Mouse (Mus musculus): ENCODE results near the gene Gm9964. TPM values are rescaled to one million over a fixed set of nuclear protein-coding genes. Genes with fewer than 3 reads are reported as not detected.
"Not testable (repeated sequence)": the region's sequence is repeated elsewhere in the genome, so short reads cannot be mapped to it uniquely, and the experiment has no call there.

Gene Gm9964
- polyA plus RNA-seq, 1 experiment: not detected

GRCm38 (mm10) chr11:79281396-79281795 lies 15.3 kb downstream of the Gm9964 start:
- no peak for DNase-seq (ENCODE audit: low read depth)

GRCm38 (mm10) chr11:79279732-79280405 lies 16.8 kb downstream of the Gm9964 start:
- TF ChIP-seq POLR2A (IDR thresholded peaks at IDR 0.05; ENCODE audit: borderline replicate concordance, extremely low read depth, insufficient read depth, insufficient read length, poor library complexity, severe bottlenecking) (no peak), CTCF (IDR thresholded peaks at IDR 0.05; ENCODE audit: borderline replicate concordance, extremely low read depth, insufficient read depth, insufficient read length) (no peak)
- DNase-seq (ENCODE audit: low read depth): peak; percentile 71

More at GRCm38 (mm10) chr11:79281396-79281795, 15.3 kb downstream of the Gm9964 start:
- TF ChIP-seq POLR2A (IDR thresholded peaks at IDR 0.05; ENCODE audit: borderline replicate concordance, extremely low read depth, insufficient read depth, insufficient read length, poor library complexity, severe bottlenecking): no peak
- TF ChIP-seq CTCF (IDR thresholded peaks at IDR 0.05; ENCODE audit: borderline replicate concordance, extremely low read depth, insufficient read depth, insufficient read length): no peak

GRCm38 (mm10) chr11:79273757-79274156 lies 22.9 kb downstream of the Gm9964 start:
- no peak for DNase-seq (ENCODE audit: low read depth)
- TF ChIP-seq CTCF (IDR thresholded peaks at IDR 0.05; ENCODE audit: borderline replicate concordance, extremely low read depth, insufficient read depth, insufficient read length) (no peak), POLR2A (IDR thresholded peaks at IDR 0.05; ENCODE audit: borderline replicate concordance, extremely low read depth, insufficient read depth, insufficient read length, poor library complexity, severe bottlenecking) (no peak)

- TF ChIP-seq CTCF (IDR thresholded peaks at IDR 0.05; ENCODE audit: borderline replicate concordance, extremely low read depth, insufficient read depth, insufficient read length) (no peak), POLR2A (IDR thresholded peaks at IDR 0.05; ENCODE audit: borderline replicate concordance, extremely low read depth, insufficient read depth, insufficient read length, poor library complexity, severe bottlenecking) (no peak)
- no peak for DNase-seq (ENCODE audit: low read depth)
These were observed 23.7 kb downstream of the Gm9964 start for GRCm38 (mm10) chr11:79273039-79273438.

- peak; percentile 72 for DNase-seq (ENCODE audit: low read depth)
- no peak for TF ChIP-seq CTCF (IDR thresholded peaks at IDR 0.05; ENCODE audit: borderline replicate concordance, extremely low read depth, insufficient read depth, insufficient read length)
- TF ChIP-seq POLR2A (IDR thresholded peaks at IDR 0.05; ENCODE audit: borderline replicate concordance, extremely low read depth, insufficient read depth, insufficient read length, poor library complexity, severe bottlenecking): no peak
These were observed 29.5 kb downstream of the Gm9964 start for GRCm38 (mm10) chr11:79267171-79267570.

- no peak for TF ChIP-seq CTCF (IDR thresholded peaks at IDR 0.05; ENCODE audit: borderline replicate concordance, extremely low read depth, insufficient read depth, insufficient read length)
- no peak for DNase-seq (ENCODE audit: low read depth)
These were observed 32.3 kb downstream of the Gm9964 start for GRCm38 (mm10) chr11:79264376-79264775.

GRCm38 (mm10) chr11:79260126-79260525 lies 36.6 kb downstream of the Gm9964 start:
- not testable (repeated sequence) for DNase-seq (ENCODE audit: low read depth)

- TF ChIP-seq POLR2A (IDR thresholded peaks at IDR 0.05; ENCODE audit: borderline replicate concordance, extremely low read depth, insufficient read depth, insufficient read length, poor library complexity, severe bottlenecking) (no peak), CTCF (IDR thresholded peaks at IDR 0.05; ENCODE audit: borderline replicate concordance, extremely low read depth, insufficient read depth, insufficient read length) (no peak)
- DNase-seq (ENCODE audit: low read depth): no peak
These were observed 38.0 kb downstream of the Gm9964 start for GRCm38 (mm10) chr11:79258738-79259137.

- peak; percentile 91; the same call in 1 of the 2 replicates for TF ChIP-seq POLR2A (IDR thresholded peaks at IDR 0.05; ENCODE audit: borderline replicate concordance, extremely low read depth, insufficient read depth, insufficient read length, poor library complexity, severe bottlenecking)
- no peak for TF ChIP-seq CTCF (IDR thresholded peaks at IDR 0.05; ENCODE audit: borderline replicate concordance, extremely low read depth, insufficient read depth, insufficient read length)
- peak; percentile 96 for DNase-seq (ENCODE audit: low read depth)
These were observed 42.2 kb downstream of the Gm9964 start, which contains the start of gene Wsb1 for GRCm38 (mm10) chr11:79254391-79255098. Wsb1 (minus strand) TSS chr11:79254671.

GRCm38 (mm10) chr11:79253542-79254390 lies 42.9 kb downstream of the Gm9964 start:
- TF ChIP-seq POLR2A (IDR thresholded peaks at IDR 0.05; ENCODE audit: borderline replicate concordance, extremely low read depth, insufficient read depth, insufficient read length, poor library complexity, severe bottlenecking) (no peak), CTCF (IDR thresholded peaks at IDR 0.05; ENCODE audit: borderline replicate concordance, extremely low read depth, insufficient read depth, insufficient read length) (no peak)

GRCm38 (mm10) chr11:79252881-79253541 lies 43.7 kb downstream of the Gm9964 start:
- TF ChIP-seq CTCF (IDR thresholded peaks at IDR 0.05; ENCODE audit: borderline replicate concordance, extremely low read depth, insufficient read depth, insufficient read length) (no peak), POLR2A (IDR thresholded peaks at IDR 0.05; ENCODE audit: borderline replicate concordance, extremely low read depth, insufficient read depth, insufficient read length, poor library complexity, severe bottlenecking) (no peak)
- peak; percentile 38 for DNase-seq (ENCODE audit: low read depth)

More at GRCm38 (mm10) chr11:79253542-79254390, 42.9 kb downstream of the Gm9964 start:
- peak; percentile 32 for DNase-seq (ENCODE audit: low read depth)

Other genes starting within 250 kb of the Gm9964 start
- gene Ksr1, start 150.5 kb downstream of the Gm9964 start, polyA plus RNA-seq (2012; rRNA removed): 23.3 and 26.9 TPM in 2 replicates
- 730 and 1,148 TPM in 2 replicates for gene Wsb1, start 42.2 kb downstream of the Gm9964 start, polyA plus RNA-seq (2012; rRNA removed)
- 27.8 and 41.7 TPM in 2 replicates for gene Nf1, start 42.8 kb upstream of the Gm9964 start, polyA plus RNA-seq (2012; rRNA removed)
- gene Omg, start 207.2 kb upstream of the Gm9964 start, polyA plus RNA-seq (2012; rRNA removed): 2.3 and 2.5 TPM in 2 replicates
- 0.82 and 1.0 TPM in 2 replicates for gene Evi2b, start 226.9 kb upstream of the Gm9964 start, polyA plus RNA-seq (2012; rRNA removed)
- gene Evi2, start 233.7 kb upstream of the Gm9964 start, polyA plus RNA-seq (2012; rRNA removed): 0.03 and 0.07 TPM in 2 replicates
- gene Evi2a, start 233.7 kb upstream of the Gm9964 start, polyA plus RNA-seq (2012; rRNA removed): 2.2 and 2.4 TPM in 2 replicates

Measured in brain, embryonic 14.5 days (tissue).